Mouse (Mus musculus) olfactory bulb, adult 2 months (tissue): ENCODE data around the gene Ccdc121.

Experiments used
- CTCF ChIP-seq: fragments of 200-500 bp; IDR thresholded peaks from 2 replicates; pipeline ENCODE4 v1.5.1; 2012; ENCODE audit warnings: low read depth, mild to moderate bottlenecking, low read length, moderate library complexity; ENCODE audit not compliant: insufficient read depth
- POLR2A ChIP-seq: fragments of 200-500 bp; IDR thresholded peaks from 2 replicates; pipeline ENCODE4 v1.6.1; 2012; ENCODE audit warnings: mild to moderate bottlenecking, low read depth, low read length, moderate library complexity; ENCODE audit not compliant: insufficient read depth

DNA sequence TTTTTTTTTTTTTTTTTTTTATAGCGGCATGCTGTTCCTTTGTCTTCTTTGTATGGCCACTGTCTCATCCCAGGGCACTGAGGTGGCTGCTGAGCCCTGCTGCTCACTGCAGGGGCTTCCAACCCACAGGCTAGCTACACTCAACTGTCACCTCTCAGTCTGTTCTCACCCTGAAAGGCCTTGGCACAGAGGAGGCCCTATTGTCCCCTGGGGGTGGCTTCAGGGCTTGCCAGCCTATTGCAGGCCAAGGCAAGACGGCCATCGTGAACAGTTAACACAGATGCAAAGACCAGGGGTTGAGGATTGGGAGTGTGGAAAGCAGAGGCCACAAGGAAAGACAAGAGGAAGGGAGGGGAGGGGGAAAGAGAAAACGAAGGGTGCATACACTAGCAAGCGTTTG, 12.6 kb upstream of the Ccdc121 start:
- TF ChIP-seq CTCF (no peak), POLR2A (no peak)
